Mouse (Mus musculus) intestine, embryonic 16.5 days (tissue): ENCODE measurements at regions not wholly inside any gene's neighbourhood (a gene's known extent, or its start where the extent isn't known, plus 50 kb on each side); places are given as distances from the start of the nearest gene placed in this dataset.

Source experiments
- ATAC-seq: fragments of 200-750 bp; cut with Nextera tagmentation; 2 replicates; pipeline ENCODE4 v1.8.0; 2017; ENCODE audit warnings: moderate TSS enrichment, moderate library complexity
- H3K27ac ChIP-seq: fragments of 300-500 bp; sonication (generic); 2 replicates; pipeline ENCODE4 v1.5.1; 2014; ENCODE audit warnings: mild to moderate bottlenecking, low read length
- H3K27me3 ChIP-seq: fragments of 300-500 bp; sonication (generic); replicated peaks from 2 replicates; pipeline ENCODE4 v1.6.1; 2014; ENCODE audit warnings: low read length, control low read depth, mixed read lengths; ENCODE audit not compliant: control insufficient read depth, insufficient read depth
- H3K36me3 ChIP-seq: fragments of 300-500 bp; sonication (generic); 2 replicates; pipeline ENCODE4 v1.6.1; 2014; ENCODE audit warnings: low read length, control low read depth; ENCODE audit not compliant: control insufficient read depth, insufficient read depth
- H3K4me1 ChIP-seq: fragments of 300-500 bp; sonication (generic); 2 replicates; pipeline ENCODE4 v1.6.1; 2014; ENCODE audit warnings: low read length, control low read depth, mixed read lengths; ENCODE audit not compliant: control insufficient read depth, insufficient read depth
- H3K4me2 ChIP-seq: fragments of 300-500 bp; sonication (generic); 2 replicates; pipeline ENCODE4 v1.6.1; 2014; ENCODE audit warnings: low read depth, low read length, control low read depth
- H3K4me3 ChIP-seq: fragments of 300-500 bp; sonication (generic); 2 replicates; pipeline ENCODE4 v1.5.1; 2014; ENCODE audit warnings: mild to moderate bottlenecking, low read length
- H3K9ac ChIP-seq: fragments of 300-500 bp; sonication (generic); 2 replicates; pipeline ENCODE4 v1.6.1; 2014; ENCODE audit warnings: low read depth, low read length
- H3K9me3 ChIP-seq: fragments of 300-500 bp; sonication (generic); 2 replicates; pipeline ENCODE4 v1.6.1; 2016; ENCODE audit warnings: low read length, control low read depth; ENCODE audit not compliant: control insufficient read depth
- WGBS: fragments of 180-500 bp; shearing (Covaris S2); extraction: QIAGEN DNeasy Blood & Tissue Kit; methylation state at CpG from one replicate; pipeline ENCODE4 v1.1.7; 2014; 5-methylcytosine and 5-hydroxymethylcytosine counted together

DNA sequence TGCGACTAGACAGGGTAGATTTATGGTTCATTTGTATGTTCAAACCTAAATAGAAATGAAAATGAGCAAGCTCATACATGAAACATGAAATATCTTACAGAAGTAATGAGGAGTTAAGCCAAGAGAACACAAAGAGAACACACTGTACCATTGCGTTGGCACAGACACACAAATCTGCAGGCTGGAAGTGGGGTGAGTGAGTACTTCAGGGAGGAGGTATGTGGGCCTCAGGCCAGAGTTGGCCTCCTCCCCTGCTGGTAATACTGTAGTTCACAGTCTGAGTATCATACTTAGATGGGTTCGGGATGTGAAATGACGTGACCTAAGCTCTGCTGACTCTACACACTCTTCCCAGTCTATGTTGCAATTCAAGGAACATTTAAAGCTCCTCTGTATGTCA is 624.1 kb downstream of the Rnf144a start:
- 84% methylated on average over 4 of the region's 4 CpGs for WGBS
- H3K27me3 ChIP-seq = no peaks in the 10 kb centered on the region
- no peak overlapping the region for H3K4me3 ChIP-seq
- no peak overlapping the region for H3K9ac ChIP-seq
- ATAC-seq = no peak
- no peaks in the 10 kb centered on the region for H3K9me3 ChIP-seq
- no peak overlapping the region for H3K27ac ChIP-seq
- H3K4me1 ChIP-seq = peaks cover 4% of the 10 kb centered on the region; the same call in 1 of the 2 replicates
- H3K36me3 ChIP-seq = no peaks in the 10 kb centered on the region
- H3K4me2 ChIP-seq = no peak overlapping the region

DNA sequence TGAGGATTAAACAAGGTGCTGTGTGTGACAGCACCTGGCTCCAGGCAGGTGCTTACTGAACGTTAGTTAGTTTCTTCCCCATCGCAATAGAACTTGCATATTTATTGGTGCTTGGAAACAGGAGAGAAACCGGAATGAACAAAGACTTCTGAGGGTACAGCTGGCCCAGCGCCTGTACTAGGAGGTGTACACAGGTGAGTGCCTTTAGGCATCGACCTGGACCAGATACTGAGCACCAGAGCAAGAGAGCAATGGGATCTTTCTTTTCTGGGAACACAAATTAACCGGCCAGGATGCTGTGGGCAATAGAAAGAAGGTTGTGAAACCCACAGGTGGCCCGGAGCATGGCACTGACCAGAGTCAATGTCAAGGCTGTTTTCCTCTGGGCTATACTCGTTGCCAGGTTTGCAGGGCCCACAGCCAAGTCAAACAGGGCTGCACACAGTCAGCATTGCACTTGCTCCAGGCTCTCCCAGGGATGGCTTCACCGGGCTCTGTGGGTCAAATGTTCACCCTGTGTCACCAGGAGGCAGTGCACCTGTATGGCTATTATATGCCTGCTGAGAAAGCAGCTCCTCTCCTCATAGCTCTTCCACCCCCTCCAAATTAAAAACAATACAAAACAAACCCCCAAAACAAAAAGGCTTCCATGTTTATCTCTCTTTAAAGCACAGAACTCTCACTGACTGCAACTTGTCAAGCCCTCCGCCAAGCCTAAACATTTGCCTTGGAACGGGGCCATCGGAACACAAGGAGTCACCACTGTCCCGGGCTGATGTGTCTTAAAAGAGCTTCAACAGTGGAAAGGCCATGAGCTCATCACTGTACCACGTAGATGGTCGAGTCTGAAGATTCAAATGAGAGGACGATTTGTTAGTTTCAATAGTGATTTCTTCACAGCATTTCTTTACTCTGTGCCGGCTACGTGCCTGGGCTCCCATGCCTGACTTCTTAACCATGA is 629.1 kb downstream of the Rnf144a start:
- no peak overlapping the region for H3K4me2 ChIP-seq
- ATAC-seq = peak; percentile 75
- H3K27ac ChIP-seq = no peak overlapping the region
- no peaks in the 10 kb centered on the region for H3K36me3 ChIP-seq
- H3K27me3 ChIP-seq = no peaks in the 10 kb centered on the region
- no peaks in the 10 kb centered on the region for H3K9me3 ChIP-seq
- 0 out of 2 replicates have a peak, but pooled peaks cover 4% of the 10 kb centered on the region for H3K4me1 ChIP-seq
- WGBS = 59% methylated on average over 18 of the region's 18 CpGs
- H3K4me3 ChIP-seq = no peak overlapping the region
- no peak overlapping the region for H3K9ac ChIP-seq

- Histone ChIP-seq H3K9ac (no peak overlapping the region), H3K27me3 (no peaks in the 10 kb centered on the region), H3K9me3 (no peaks in the 10 kb centered on the region), H3K4me1 (0 out of 2 replicates have a peak, but pooled peaks cover 4% of the 10 kb centered on the region), H3K4me2 (no peak overlapping the region), H3K36me3 (no peaks in the 10 kb centered on the region), H3K27ac (no peak overlapping the region), H3K4me3 (no peak overlapping the region)
- no peak for ATAC-seq
- WGBS = 89% methylated on average over 3 of the region's 3 CpGs
Observed at GRCm38 (mm10) chr12:25784401-25784800, 630.7 kb downstream of the Rnf144a start.

- Histone ChIP-seq H3K27me3 (no peaks in the 10 kb centered on the region), H3K9me3 (no peaks in the 10 kb centered on the region), H3K36me3 (no peaks in the 10 kb centered on the region), H3K4me1 (0 out of 2 replicates have a peak, but pooled peaks cover 4% of the 10 kb centered on the region), H3K9ac (no peak overlapping the region), H3K4me2 (no peak overlapping the region), H3K4me3 (no peak overlapping the region), H3K27ac (no peak overlapping the region)
- no peak for ATAC-seq
- WGBS = 56% methylated on average over 10 of the region's 10 CpGs
Observed at GRCm38 (mm10) chr12:25782972-25783717, 631.9 kb downstream of the Rnf144a start.

DNA sequence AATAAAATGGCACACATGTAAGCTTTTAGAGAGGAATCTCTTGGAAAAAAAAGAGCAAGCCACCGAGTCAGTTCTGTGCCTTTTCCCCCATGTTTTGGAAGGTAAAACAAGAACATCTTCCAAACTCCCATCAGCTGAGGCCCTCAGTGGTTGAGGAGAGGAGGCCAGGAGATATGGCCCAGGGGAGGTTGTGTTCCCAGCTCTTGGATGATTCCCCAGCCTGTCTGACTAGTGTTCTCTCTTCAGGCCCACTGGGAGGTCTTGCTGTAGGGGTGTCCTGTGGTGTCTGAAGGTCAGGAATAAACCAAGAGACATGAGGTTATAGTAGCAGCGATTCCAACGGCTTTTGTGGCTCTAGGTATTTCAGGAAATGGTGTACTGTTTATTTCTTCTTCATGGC is 643.2 kb downstream of the Rnf144a start:
- ATAC-seq = no peak
- H3K36me3 ChIP-seq = no peaks in the 10 kb centered on the region
- H3K9me3 ChIP-seq = no peaks in the 10 kb centered on the region
- 80% methylated on average over 3 of the region's 3 CpGs for WGBS
- no peaks in the 10 kb centered on the region for H3K4me1 ChIP-seq
- H3K9ac ChIP-seq = no peak overlapping the region
- no peak overlapping the region for H3K4me2 ChIP-seq
- no peak overlapping the region for H3K27ac ChIP-seq
- no peak overlapping the region for H3K4me3 ChIP-seq
- no peaks in the 10 kb centered on the region for H3K27me3 ChIP-seq

DNA sequence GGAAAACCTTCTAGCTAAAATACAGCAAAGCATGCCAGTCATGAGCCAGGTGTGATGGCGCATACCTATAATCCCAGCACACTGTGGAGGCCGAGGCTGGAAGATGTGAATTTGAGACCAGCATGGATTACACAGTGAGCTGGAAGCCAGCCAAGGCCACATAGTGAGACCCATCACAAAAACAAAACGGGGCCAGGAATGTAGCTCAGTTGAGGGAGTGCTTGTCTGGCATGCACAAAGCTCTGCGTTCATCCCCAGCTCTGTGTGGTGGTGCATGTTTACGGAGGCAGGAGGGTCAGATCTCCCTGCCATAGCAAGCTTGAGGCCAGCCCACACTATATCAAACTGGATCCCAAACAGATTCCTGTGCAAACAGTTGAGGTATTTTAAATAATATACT is 646.4 kb downstream of the Rnf144a start:
- 44% methylated on average over 5 of the region's 5 CpGs for WGBS
- H3K27me3 ChIP-seq = no peaks in the 10 kb centered on the region
- no peaks in the 10 kb centered on the region for H3K4me1 ChIP-seq
- H3K4me2 ChIP-seq = no peak overlapping the region
- no peaks in the 10 kb centered on the region for H3K36me3 ChIP-seq
- no peaks in the 10 kb centered on the region for H3K9me3 ChIP-seq
- no peak for ATAC-seq
- H3K27ac ChIP-seq = no peak overlapping the region
- H3K9ac ChIP-seq = no peak overlapping the region
- no peak overlapping the region for H3K4me3 ChIP-seq

GRCm38 (mm10) chr12:25763061-25763460 is 652.0 kb downstream of the Rnf144a start:
- 100% methylated on average over 1 of the region's 1 CpGs for WGBS
- no peak for ATAC-seq
- no peaks in the 10 kb centered on the region for H3K36me3 ChIP-seq
- H3K4me3 ChIP-seq = no peak overlapping the region
- no peaks in the 10 kb centered on the region for H3K9me3 ChIP-seq
- H3K4me2 ChIP-seq = no peak overlapping the region
- H3K4me1 ChIP-seq = no peaks in the 10 kb centered on the region
- H3K27ac ChIP-seq = no peak overlapping the region
- no peak overlapping the region for H3K9ac ChIP-seq
- no peaks in the 10 kb centered on the region for H3K27me3 ChIP-seq

GRCm38 (mm10) chr12:25757014-25757413 is 658.0 kb downstream of the Rnf144a start:
- no peaks in the 10 kb centered on the region for H3K27me3 ChIP-seq
- no peak overlapping the region for H3K4me2 ChIP-seq
- no peak for ATAC-seq
- H3K36me3 ChIP-seq = no peaks in the 10 kb centered on the region
- no peak overlapping the region for H3K4me3 ChIP-seq
- no peaks in the 10 kb centered on the region for H3K9me3 ChIP-seq
- H3K27ac ChIP-seq = no peak overlapping the region
- no peak overlapping the region for H3K9ac ChIP-seq
- 85% methylated on average over 5 of the region's 5 CpGs for WGBS
- no peaks in the 10 kb centered on the region for H3K4me1 ChIP-seq

DNA sequence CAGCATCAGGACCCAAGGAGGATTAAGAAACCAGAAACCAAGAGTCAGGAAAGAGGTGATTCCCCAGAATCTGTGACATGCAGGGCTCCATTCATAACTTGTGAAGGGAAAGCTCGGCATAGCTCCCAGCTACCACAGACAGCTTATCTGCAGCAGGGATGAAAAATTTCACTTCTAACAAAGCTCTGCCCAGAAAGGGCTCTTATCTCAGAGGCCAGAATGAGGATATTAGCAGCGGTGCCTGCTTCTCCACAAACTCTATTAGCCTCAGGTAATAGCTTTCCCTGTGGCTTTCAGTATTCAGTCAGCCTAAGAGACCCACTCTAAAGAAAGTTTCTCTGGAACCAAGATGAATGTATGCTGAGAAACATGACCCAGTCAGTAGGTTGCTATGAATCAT is 636.9 kb upstream of the Id2 start:
- 30% methylated on average over 2 of the region's 2 CpGs for WGBS

More for the DNA sequence above, 636.9 kb upstream of the Id2 start:
- Histone ChIP-seq H3K27me3 (no peaks in the 10 kb centered on the region), H3K9me3 (no peaks in the 10 kb centered on the region), H3K4me1 (no peaks in the 10 kb centered on the region), H3K4me3 (no peak overlapping the region), H3K27ac (no peak overlapping the region), H3K36me3 (no peaks in the 10 kb centered on the region), H3K4me2 (no peak overlapping the region), H3K9ac (no peak overlapping the region)
- no peak for ATAC-seq
